Mouse (Mus musculus) layer of hippocampus, postnatal 36 days (tissue): ENCODE results near the gene Bckdhb. TPM values are rescaled to one million over a fixed set of nuclear protein-coding genes. Genes with fewer than 3 reads are reported as not detected.
"Not testable (repeated sequence)": the region's sequence is repeated elsewhere in the genome, so short reads cannot be mapped to it uniquely, and the experiment has no call there.

Experiments used
- DNase-seq, 2 experiments: peaks; one replicate each; pipeline ENCODE4 v3.0.0; 2022
- total RNA-seq, 2 experiments: library from RNA; stranded (reverse); gene quantifications; 2 replicates each; pipeline ENCODE4 v1.2.3; 2021

The Bckdhb gene
- total RNA-seq = 10 to 100 TPM; 42.1 to 42.4 TPM

- peak; percentile 97 for DNase-seq
These were observed at the start of gene Bckdhb for GRCm38 (mm10) chr9:83924878-83925687. TSS of gene Bckdhb (plus strand) at chr9:83925145.

- DNase-seq = no peak
These were observed 42.8 kb upstream of the Bckdhb start for GRCm38 (mm10) chr9:83882191-83882590.

- DNase-seq = no peak
These were observed 38.8 kb upstream of the Bckdhb start for GRCm38 (mm10) chr9:83886149-83886548.

GRCm38 (mm10) chr9:83888214-83888613 lies 36.7 kb upstream of the Bckdhb start:
- DNase-seq = no peak

GRCm38 (mm10) chr9:83893073-83893472 lies 31.9 kb upstream of the Bckdhb start:
- DNase-seq = no peak

GRCm38 (mm10) chr9:83893767-83894330 lies 31.1 kb upstream of the Bckdhb start:
- no peak for DNase-seq

- DNase-seq = no peak
These were observed 22.9 kb upstream of the Bckdhb start for GRCm38 (mm10) chr9:83902086-83902485.

GRCm38 (mm10) chr9:83905820-83906219 lies 19.1 kb upstream of the Bckdhb start:
- DNase-seq = no peak

- no peak for DNase-seq
These were observed 17.9 kb upstream of the Bckdhb start for GRCm38 (mm10) chr9:83907017-83907416.

GRCm38 (mm10) chr9:83909836-83910235 lies 15.1 kb upstream of the Bckdhb start:
- DNase-seq = no peak

GRCm38 (mm10) chr9:83910926-83911325 lies 14.0 kb upstream of the Bckdhb start:
- no peak for DNase-seq

GRCm38 (mm10) chr9:83922076-83922475 lies 2.9 kb upstream of the Bckdhb start:
- no peak for DNase-seq

GRCm38 (mm10) chr9:83924356-83924755 lies 589 bp upstream of the Bckdhb start:
- no peak for DNase-seq

- peak in 1 of 2 experiments; percentile 3 for DNase-seq
These were observed 720 bp downstream of the Bckdhb start for GRCm38 (mm10) chr9:83925688-83926041.

- DNase-seq = no peak
These were observed 1.4 kb downstream of the Bckdhb start for GRCm38 (mm10) chr9:83926302-83926701.

- DNase-seq = not testable (repeated sequence)
These were observed 14.6 kb downstream of the Bckdhb start for GRCm38 (mm10) chr9:83939501-83939900.

GRCm38 (mm10) chr9:83940016-83940415 lies 15.1 kb downstream of the Bckdhb start:
- no peak for DNase-seq

GRCm38 (mm10) chr9:83940537-83941363 lies 15.8 kb downstream of the Bckdhb start:
- no peak for DNase-seq

- no peak for DNase-seq
These were observed 26.4 kb downstream of the Bckdhb start for GRCm38 (mm10) chr9:83951336-83951735.

GRCm38 (mm10) chr9:83956632-83957314 lies 31.8 kb downstream of the Bckdhb start:
- DNase-seq = peak; percentile 81 to 83

GRCm38 (mm10) chr9:83962098-83963086 lies 37.4 kb downstream of the Bckdhb start:
- peak; percentile 48 to 53 for DNase-seq
